Mouse (Mus musculus) liver, adult 2 months (tissue): ENCODE data around the gene B230307C23Rik. TPM values are rescaled to one million over a fixed set of nuclear protein-coding genes. Genes with fewer than 3 reads are reported as not detected.

Source experiments
- DNase-seq: peaks from one replicate; pipeline ENCODE4 v3.0.0-alpha.2; 2011; ENCODE audit warnings: low read depth, low spot score; ENCODE audit errors: extremely low read depth
- H3K27ac ChIP-seq: fragments of 200-500 bp; replicated peaks from 2 replicates; pipeline ENCODE4 v1.5.1; 2012; ENCODE audit warnings: low read depth, mild to moderate bottlenecking, control low read depth, inconsistent platforms, low read length; ENCODE audit not compliant: insufficient read depth
- H3K27me3 ChIP-seq: fragments of 200-500 bp; 2 replicates; pipeline ENCODE4 v1.6.1; 2012; ENCODE audit warnings: mild to moderate bottlenecking, moderate library complexity, low read length, inconsistent platforms; ENCODE audit not compliant: control insufficient read depth, insufficient read depth
- H3K36me3 ChIP-seq: fragments of 200-500 bp; 2 replicates; pipeline ENCODE4 v1.6.1; 2012; ENCODE audit warnings: low read length, inconsistent platforms; ENCODE audit not compliant: control insufficient read depth, insufficient read depth
- H3K4me1 ChIP-seq: fragments of 200-500 bp; 2 replicates; pipeline ENCODE4 v1.6.1; 2011; ENCODE audit warnings: low read length; ENCODE audit not compliant: control insufficient read depth, insufficient read depth
- H3K4me3 ChIP-seq: fragments of 200-500 bp; 2 replicates; pipeline ENCODE4 v1.5.1; 2011; ENCODE audit warnings: low read depth, mild to moderate bottlenecking, control low read depth, low read length, moderate library complexity; ENCODE audit not compliant: insufficient read depth
- H3K79me2 ChIP-seq: fragments of 200-500 bp; 2 replicates; pipeline ENCODE4 v1.6.1; 2012; ENCODE audit warnings: inconsistent platforms, mild to moderate bottlenecking, low read length, moderate library complexity; ENCODE audit not compliant: control insufficient read depth, insufficient read depth
- H3K9ac ChIP-seq: fragments of 200-500 bp; 2 replicates; pipeline ENCODE4 v1.6.1; 2012; ENCODE audit warnings: low read depth, mild to moderate bottlenecking, control low read depth, inconsistent platforms, low read length
- CTCF ChIP-seq: fragments of 200-500 bp; IDR thresholded peaks from 2 replicates; pipeline ENCODE4 v1.5.1; 2011; ENCODE audit warnings: low read depth, low read length, control low read depth
- POLR2A ChIP-seq: fragments of 200-500 bp; IDR thresholded peaks from 2 replicates; pipeline ENCODE4 v1.6.1; 2011; ENCODE audit warnings: low read length, control low read depth; ENCODE audit not compliant: insufficient read depth; ENCODE audit errors: extremely low read depth
- WGBS: fragments of 180-500 bp; shearing (Covaris S2); methylation state at CpG from one replicate; pipeline ENCODE4 v1.1.7; 2018; 5-methylcytosine and 5-hydroxymethylcytosine counted together
- polyA plus RNA-seq: library from polyadenylated mRNA; depleted of rRNA; stranded (reverse); fragments of >200 nt; gene quantifications from 2 replicates; pipeline ENCODE4 v1.2.3, GENCODE M21; 2012; rRNA removed
- total RNA-seq: library from RNA; depleted of rRNA; stranded (reverse); fragments of >200 nt; gene quantifications from 2 replicates; pipeline ENCODE4 v1.2.3, GENCODE M21; 2014; rRNA removed

The B230307C23Rik gene
- total RNA-seq (7.8 and 8.0 TPM in 2 replicates), polyA plus RNA-seq (3.9 and 5.4 TPM in 2 replicates)

GRCm38 (mm10) chr16:97996616-97997382, at the start of gene B230307C23Rik:
Gene B230307C23Rik, plus strand, starts transcription at chr16:97997315.
- peaks cover 7% of the 10 kb centered on the region; the same call in 1 of the 2 replicates for H3K79me2 ChIP-seq
- H3K27me3 ChIP-seq: no peaks in the 10 kb centered on the region
- H3K4me3 ChIP-seq: peak within 1 kb of the TSS; percentile 69
- H3K4me1 ChIP-seq: peaks cover 5% of the 10 kb centered on the region
- peak; percentile 93 for DNase-seq
- peak within 1 kb of the TSS; percentile 92 for H3K27ac ChIP-seq
- 0 out of 2 replicates have a peak, but pooled peaks have one; percentile 13 for TF ChIP-seq POLR2A
- TF ChIP-seq CTCF: no peak
- WGBS: under 1% methylated on average over 22 of the region's 22 CpGs
- peak within 1 kb of the TSS; percentile 60 for H3K9ac ChIP-seq
- peaks cover 3% of the 10 kb centered on the region; the same call in 1 of the 2 replicates for H3K36me3 ChIP-seq

- Histone ChIP-seq H3K4me3 (no peak overlapping the region), H3K36me3 (peaks cover 33% of the 10 kb centered on the region), H3K27me3 (no peaks in the 10 kb centered on the region), H3K27ac (no peak overlapping the region), H3K9ac (no peak overlapping the region), H3K79me2 (no peaks in the 10 kb centered on the region; the same call in 1 of the 2 replicates), H3K4me1 (peaks cover 8% of the 10 kb centered on the region; the same call in 1 of the 2 replicates)
- no peak for DNase-seq
- TF ChIP-seq POLR2A: no peak
- no peak for TF ChIP-seq CTCF
- WGBS: 78% methylated on average over 4 of the region's 4 CpGs
These were observed 48.3 kb upstream of the B230307C23Rik start for GRCm38 (mm10) chr16:97948836-97949235.

- Histone ChIP-seq H3K4me3 (no peak overlapping the region), H3K27ac (no peak overlapping the region), H3K9ac (no peak overlapping the region), H3K4me1 (peaks cover 6% of the 10 kb centered on the region; the same call in 1 of the 2 replicates), H3K27me3 (no peaks in the 10 kb centered on the region), H3K36me3 (peaks cover 43% of the 10 kb centered on the region), H3K79me2 (no peaks in the 10 kb centered on the region; the same call in 1 of the 2 replicates)
- TF ChIP-seq CTCF (no peak), POLR2A (no peak)
- WGBS: 99% methylated on average over 8 of the region's 8 CpGs
- no peak for DNase-seq
These were observed 47.1 kb upstream of the B230307C23Rik start for GRCm38 (mm10) chr16:97950061-97950460.

GRCm38 (mm10) chr16:97952371-97952770, 44.7 kb upstream of the B230307C23Rik start:
- 94% methylated on average over 4 of the region's 4 CpGs for WGBS
- Histone ChIP-seq H3K27ac (no peak overlapping the region), H3K36me3 (peaks cover 49% of the 10 kb centered on the region), H3K4me3 (no peak overlapping the region), H3K27me3 (no peaks in the 10 kb centered on the region), H3K79me2 (peaks cover 5% of the 10 kb centered on the region; the same call in 1 of the 2 replicates), H3K9ac (no peak overlapping the region), H3K4me1 (no peaks in the 10 kb centered on the region; the same call in 1 of the 2 replicates)
- DNase-seq: no peak
- TF ChIP-seq CTCF (no peak), POLR2A (no peak)

- no peak for DNase-seq
- H3K27me3 ChIP-seq: no peaks in the 10 kb centered on the region
- no peak overlapping the region for H3K4me3 ChIP-seq
- peaks cover 50% of the 10 kb centered on the region for H3K36me3 ChIP-seq
- WGBS: 94% methylated on average over 9 of the region's 9 CpGs
- no peak for TF ChIP-seq CTCF
- H3K27ac ChIP-seq: no peak overlapping the region
- H3K79me2 ChIP-seq: peaks cover 8% of the 10 kb centered on the region; the same call in 1 of the 2 replicates
- no peaks in the 10 kb centered on the region; the same call in 1 of the 2 replicates for H3K4me1 ChIP-seq
- H3K9ac ChIP-seq: no peak overlapping the region
These were observed 44.3 kb upstream of the B230307C23Rik start for GRCm38 (mm10) chr16:97952801-97953200.

GRCm38 (mm10) chr16:97953300-97953699, 43.8 kb upstream of the B230307C23Rik start:
- WGBS: 86% methylated on average over 2 of the region's 2 CpGs
- Histone ChIP-seq H3K4me3 (no peak overlapping the region), H3K79me2 (peaks cover 10% of the 10 kb centered on the region; the same call in 1 of the 2 replicates), H3K36me3 (peaks cover 49% of the 10 kb centered on the region), H3K27ac (no peak overlapping the region), H3K9ac (no peak overlapping the region), H3K27me3 (no peaks in the 10 kb centered on the region), H3K4me1 (no peaks in the 10 kb centered on the region; the same call in 1 of the 2 replicates)
- TF ChIP-seq CTCF (no peak), POLR2A (no peak)
- no peak for DNase-seq
